13 mouse cellular contexts compared by ENCODE assay signal in the genomic region with DNA sequence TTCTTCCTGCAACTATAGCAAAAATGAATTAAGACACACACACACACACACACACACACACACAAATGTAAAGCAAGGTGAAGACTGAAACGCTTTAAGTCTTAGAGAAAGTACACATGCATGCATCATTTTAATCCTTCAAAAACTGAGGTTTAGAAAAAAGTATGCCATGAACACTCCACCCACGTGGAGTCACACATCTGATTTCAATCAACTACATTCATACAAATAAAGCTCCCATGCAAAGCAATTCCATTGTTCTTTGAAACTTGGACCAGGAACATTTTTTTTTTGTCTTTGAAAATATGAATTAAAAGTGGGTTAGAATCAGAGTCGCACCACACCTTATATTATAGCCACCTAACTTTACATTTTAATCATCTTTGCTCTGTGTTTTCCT.
"Had no signal": no experiment of that assay in that cellular context is flagged by ENCODE, and none has a peak within 500 bp of the region (broad histone marks: within the 10 kb centered on the region; RNA-seq: fewer than 3 reads in every experiment).

No protein-coding gene starts in this region.

- H3K4me2 ChIP-seq: midbrain, embryonic 13.5 days; neural tube, embryonic 12.5 days had no signal

- H3K27me3 ChIP-seq: midbrain, embryonic 13.5 days; neural tube, embryonic 12.5 days had no signal

- DNase-seq: kidney, adult 9 months; layer of hippocampus, adult 9-11 months; layer of hippocampus, postnatal 36 days; liver; lung, adult 2 months; lung, postnatal 36 days; thymus, adult 18-20 months; thymus, postnatal 14 days had no signal

- H3K36me3 ChIP-seq: midbrain, embryonic 13.5 days; neural tube, embryonic 12.5 days had no signal

- ATAC-seq: lung, postnatal 0 days; midbrain, embryonic 13.5 days had no signal

- H3K4me3 ChIP-seq: midbrain, embryonic 13.5 days; neural tube, embryonic 12.5 days had no signal

- H3K27ac ChIP-seq: kidney, postnatal 0 days; liver, embryonic 14.5 days; midbrain, embryonic 13.5 days; neural tube, embryonic 12.5 days had no signal

- H3K4me1 ChIP-seq: neural tube, embryonic 12.5 days had no signal

- H3K9ac ChIP-seq: liver, embryonic 14.5 days; midbrain, embryonic 13.5 days; neural tube, embryonic 12.5 days had no signal

- H3K9me3 ChIP-seq: midbrain, embryonic 13.5 days; neural tube, embryonic 12.5 days had no signal
